Mouse (Mus musculus): ENCODE measurements around the gene Fam222b.
"Not testable (repeated sequence)": the region's sequence is repeated elsewhere in the genome, so short reads cannot be mapped to it uniquely, and the experiment has no call there.

Fam222b gene

DNA sequence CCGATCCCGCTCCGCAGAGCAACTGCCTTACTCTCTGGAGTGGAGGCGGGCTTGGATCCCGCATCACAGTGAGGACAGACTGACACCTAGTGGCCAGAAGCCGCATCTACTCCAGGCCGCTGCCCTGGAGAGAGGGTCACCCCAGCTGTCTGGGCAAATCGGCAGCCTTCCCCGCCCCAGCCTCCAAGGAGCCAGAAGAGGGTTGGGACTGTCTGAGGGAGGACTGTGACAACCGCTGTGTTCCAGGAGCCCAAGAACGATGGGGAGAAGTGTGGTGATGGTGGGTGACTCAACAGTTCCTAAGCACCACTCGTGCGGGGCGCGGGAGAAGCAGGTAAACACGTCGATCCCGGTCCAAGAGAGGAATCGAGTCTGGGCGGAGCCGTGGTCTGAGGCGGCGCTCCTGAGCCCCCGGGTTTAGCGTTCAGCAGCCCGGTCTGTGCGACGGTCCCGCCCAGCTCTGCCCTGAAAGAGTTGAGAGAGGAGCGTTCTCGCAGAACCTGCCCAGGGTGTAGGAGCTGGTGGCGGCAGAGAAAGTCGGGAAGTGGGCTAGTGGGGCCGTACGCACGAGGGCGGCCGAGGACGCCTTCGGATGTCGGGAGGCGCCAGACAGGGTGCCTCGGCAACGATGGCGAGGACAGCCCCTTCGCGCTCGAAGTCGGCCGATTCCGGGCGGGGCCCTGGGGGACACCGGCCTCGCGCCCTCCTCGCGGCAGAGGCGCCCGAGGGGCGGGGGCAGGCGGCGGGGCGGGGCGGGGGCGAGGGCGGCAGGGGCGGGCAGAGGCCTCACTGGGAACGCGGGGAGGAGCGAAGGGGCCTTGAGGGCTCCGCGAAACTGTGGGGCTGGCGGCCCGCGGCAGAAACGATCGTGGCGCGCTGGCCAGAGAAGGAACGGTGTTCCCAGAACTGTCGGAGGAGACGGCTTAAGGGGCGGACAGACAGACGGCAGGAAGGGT lies 83.7 kb downstream of the Fam222b start:
- DNase-seq (ENCODE audit: extremely low read depth, low read depth, low spot score): no peak

DNA sequence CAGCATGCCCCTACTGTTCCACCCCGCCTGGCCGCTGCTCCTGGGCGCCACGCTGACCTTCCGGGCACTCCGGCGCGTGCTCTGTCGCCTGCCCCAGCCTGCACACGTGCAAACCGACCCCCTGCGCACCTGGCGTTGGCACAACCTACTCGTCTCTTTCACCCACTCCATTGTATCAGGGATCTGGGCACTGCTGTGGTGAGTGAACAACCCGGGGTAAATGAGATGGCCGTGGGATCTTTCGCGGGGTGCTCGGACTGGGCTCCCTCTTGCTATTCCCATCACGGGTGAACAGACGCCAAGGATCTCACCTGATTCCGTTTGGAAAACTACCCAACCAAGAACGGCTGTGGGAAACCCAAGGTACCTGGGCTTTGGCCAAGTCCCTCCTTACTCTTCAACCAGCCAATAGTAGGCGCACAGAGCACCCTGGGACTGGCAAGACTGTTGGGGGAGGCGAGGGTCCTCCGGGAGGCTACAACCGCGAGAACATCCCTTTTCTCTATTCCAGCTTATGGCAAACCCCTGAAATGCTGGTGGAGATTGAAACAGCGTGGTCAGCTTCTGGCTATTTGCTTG lies 84.5 kb downstream of the Fam222b start:
- DNase-seq (ENCODE audit: extremely low read depth, low read depth, low spot score): no peak

DNA sequence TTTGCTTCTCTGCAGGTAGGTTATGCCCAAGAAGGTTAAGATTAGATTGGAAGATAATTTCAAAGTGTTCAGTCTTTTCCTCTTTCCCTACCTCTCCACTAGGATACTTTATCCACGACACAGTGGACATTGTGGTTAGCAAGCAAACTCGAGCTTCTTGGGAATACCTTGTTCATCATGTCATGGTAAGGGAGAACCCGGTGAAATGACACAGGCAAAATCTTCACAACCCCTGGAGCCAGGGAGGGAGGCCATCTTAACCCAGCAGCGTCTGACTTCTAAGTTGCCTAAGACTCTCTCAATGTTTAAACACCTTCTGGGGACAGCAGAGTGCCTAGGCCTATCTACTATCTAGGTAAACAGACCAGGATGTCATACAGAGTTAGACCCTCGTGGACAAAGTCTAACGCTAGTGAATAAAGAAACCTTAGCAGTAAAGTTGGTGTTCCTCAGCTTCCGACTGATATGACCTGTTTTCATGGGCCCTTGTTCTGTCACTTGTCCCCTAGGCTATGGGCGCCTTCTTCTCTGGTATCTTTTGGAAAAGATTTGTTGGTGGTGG lies 85.1 kb downstream of the Fam222b start:
- DNase-seq (ENCODE audit: extremely low read depth, low read depth, low spot score): no peak

DNA sequence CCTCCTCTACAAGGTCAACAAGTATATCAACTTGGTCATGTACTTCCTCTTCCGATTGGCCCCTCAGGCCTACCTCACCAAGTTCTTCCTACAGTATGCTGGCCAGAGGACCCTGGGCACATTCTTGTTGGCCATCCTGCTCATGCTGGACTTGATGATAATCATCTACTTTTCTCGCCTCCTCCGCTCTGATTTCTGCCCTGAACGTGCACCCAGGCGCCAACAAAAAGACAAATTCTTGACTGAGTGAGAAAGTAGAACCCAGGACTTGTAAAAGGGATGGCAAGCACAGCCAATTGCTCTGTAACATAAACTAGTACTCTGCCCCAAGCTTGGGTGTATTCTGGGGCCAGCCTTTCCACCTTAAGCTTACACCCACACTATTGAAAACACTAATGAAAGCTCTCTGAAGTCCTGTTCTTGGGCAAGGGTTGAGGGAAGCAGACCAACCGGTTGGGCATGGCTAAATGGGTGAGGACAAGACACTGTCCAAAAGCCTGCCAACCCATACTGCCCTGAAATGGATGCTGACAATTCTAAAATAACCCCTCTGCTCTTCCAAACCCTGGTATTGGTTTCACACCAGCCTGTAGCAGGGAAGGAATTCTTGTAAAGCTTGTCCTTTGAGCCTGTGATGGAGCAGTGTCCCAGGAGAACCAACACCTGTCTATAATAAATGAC lies 85.8 kb downstream of the Fam222b start:
- peak; percentile 96 for DNase-seq (ENCODE audit: extremely low read depth, low read depth, low spot score)

DNA sequence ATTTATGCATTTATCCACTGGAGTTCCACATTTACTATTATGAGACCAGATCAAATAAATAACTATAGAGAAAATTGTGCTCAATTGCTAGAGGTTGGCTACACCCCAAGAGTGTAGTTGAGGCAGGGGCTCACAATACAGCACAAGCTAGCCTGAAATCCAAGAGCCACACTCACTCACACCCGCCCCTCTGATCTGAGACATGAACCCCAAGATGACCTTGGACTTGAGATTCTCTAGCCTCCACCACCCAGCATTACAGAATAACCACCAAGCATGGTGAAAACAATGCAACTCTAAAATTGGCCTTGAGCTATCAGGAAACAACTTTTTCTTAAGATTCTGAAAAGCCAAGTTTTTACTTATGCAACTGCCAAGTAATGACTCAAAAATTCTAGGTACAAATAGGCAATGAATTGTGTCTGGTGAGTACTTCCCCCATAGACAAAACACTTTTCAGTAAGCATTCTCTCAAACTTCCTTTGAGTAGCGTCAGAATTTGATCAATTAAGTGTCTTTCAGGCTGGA lies 87.4 kb downstream of the Fam222b start:
- DNase-seq (ENCODE audit: extremely low read depth, low read depth, low spot score): no peak

DNA sequence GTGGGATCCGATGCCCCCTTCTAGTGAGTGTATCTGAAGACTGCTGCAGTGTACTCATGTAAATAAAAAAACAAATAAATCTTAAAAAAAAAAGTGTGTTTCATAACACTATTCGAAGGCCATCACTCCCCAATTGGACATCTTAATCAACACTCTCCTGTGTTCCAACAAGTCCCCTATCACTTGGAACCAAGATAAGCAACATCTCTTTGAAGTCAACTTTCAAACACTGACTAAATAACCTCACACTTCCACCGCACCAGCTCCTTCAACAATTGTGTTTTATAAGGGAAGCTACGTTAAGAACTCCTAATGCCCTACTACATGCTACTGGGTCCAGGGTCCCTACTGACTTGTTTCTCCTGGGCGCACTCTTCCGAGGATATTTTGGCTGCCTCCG lies 88.0 kb downstream of the Fam222b start:
- no peak for DNase-seq (ENCODE audit: extremely low read depth, low read depth, low spot score)

DNA sequence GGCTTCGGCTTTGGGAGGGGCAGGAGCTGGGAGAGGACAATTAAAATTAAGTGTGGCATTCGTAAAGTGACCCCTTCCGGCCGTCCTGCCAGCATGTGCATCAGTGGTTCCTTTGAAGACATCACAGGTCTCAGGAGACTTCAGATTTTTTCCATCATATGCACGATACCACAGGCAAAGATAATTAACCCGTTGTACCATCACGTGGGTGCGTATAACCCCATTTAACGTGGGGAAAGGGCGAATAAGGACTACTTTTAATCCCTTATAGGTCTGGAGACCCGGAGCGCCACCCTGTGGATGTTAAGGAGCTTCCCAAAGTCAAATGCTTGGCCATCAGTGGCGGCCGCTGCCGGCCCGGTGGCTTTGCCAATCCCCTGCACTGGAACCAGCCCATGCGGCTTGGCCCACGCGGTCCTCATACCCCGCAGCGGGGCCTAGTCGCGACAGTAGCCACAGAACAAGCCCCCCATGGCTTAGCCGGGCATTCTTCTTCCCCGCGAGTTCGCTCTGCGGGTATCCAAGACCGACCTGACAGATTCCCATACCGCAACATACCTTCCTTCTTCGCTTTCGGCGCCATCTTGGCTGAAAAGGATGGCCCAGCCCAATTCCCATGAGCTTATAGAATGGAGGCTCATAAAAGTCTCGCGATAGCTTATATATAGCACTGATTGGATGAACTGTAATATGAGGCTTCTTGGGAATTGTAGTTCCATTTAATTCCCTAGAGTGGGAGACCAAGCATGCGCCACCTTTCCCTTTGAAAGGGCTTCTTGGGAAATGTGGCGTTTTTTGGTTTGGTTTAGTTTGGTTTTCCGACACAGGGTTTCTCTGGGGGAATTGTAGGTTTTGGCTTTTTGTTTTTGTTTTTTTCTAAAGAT lies 88.7 kb downstream of the Fam222b start, which contains the start of gene Rpl23a:
Gene Rpl23a (minus strand): TSS at position 624 of the 884 bp plus-strand sequence.
- no peak for DNase-seq (ENCODE audit: extremely low read depth, low read depth, low spot score)

DNA sequence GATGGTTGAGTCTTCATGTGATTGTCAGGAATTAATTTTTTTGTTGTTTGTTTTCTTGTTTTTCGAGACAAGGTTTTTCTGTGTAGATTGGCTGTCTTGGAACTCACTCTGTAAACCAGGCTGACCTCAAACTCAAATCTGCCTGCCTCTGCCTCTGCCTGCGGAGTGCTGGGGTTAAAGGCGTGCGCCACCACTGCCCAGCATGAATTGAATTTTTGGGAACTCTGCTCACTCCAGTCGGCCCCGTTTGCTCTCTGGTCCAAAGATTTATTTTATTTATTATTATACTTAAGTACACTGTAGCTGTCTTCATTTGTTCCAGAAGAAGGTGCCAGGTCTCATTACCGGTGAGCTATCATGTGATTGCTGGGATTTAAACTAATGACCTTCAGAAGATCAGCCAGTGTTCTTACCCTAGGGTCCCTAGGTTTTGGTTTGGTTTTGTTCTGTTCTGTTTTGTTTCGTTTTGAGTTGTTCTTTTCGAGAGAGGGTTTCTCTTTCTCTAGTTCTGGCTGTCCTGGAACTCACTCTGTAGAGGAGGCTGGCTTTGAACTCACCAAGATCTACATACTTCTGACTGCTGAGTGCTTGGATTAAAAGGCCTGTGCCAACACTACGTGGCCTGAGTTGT lies 89.5 kb downstream of the Fam222b start:
- DNase-seq (ENCODE audit: extremely low read depth, low read depth, low spot score): no peak

DNA sequence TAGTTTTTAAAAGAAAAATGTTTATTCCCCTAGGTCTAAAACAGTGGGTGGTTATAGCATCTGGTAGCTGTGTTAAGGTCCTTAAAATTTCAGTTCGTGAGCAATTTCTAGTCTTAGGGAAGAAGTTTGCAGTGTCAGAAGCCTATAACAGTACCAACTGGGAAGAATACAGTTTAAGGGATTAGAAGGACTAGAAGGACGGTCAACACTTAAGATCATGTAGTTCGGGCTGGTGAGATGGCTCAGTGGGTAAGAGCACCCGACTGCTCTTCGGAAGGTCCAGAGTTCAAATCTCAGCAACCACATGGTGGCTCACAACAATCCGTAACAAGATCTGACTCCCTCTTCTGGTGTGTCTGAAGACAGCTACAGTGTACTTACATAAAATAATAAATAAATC lies 90.2 kb downstream of the Fam222b start:
- not testable (repeated sequence) for DNase-seq (ENCODE audit: extremely low read depth, low read depth, low spot score)

DNA sequence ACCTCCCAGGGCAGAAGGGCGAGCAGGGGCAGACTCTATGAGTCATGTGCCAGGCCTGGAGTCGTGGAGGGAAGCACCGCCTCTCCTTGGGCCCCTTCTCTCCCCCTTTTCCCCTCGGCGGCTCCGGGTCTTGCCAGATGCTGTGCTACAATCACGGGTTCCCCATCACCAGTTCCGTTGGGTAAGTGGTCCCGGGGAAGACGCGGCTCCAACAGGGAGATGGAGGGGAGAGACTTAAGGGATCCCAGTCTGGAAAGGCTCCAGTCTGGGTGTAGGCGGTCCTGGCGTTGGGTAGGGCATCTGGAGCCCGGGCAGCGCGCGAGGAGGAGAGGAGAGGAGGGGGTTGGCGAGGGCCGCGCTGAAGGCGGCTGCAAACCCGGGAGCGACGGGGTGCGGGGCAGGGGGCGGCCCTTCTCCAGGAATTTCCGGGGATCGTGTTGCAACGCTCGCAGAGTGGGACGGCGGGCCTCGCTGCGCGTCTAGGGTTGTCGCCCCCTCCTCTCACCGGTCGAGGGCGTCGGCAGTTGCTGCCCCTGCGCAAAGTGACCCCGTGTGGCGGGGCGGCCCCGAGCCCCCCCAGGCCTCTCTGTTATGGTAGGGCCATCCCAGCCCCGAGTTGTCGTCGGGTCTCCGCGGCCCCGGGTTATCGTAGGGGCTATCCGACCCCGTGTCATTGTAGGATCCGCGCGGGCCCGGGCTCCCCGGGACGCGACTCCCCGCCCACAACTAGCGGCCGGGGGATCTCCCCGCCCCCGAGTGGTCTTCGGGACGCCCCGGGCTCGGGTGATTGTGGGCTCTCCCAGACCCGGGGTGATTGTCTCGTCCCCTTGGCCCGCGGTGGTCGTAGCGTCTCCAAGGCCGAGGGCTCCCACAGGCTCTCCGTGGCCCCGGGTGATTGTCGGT lies 94.1 kb downstream of the Fam222b start, which contains the start of gene Rab34:
Gene Rab34 (plus strand): TSS at position 100 of the 903 bp plus-strand sequence.
- no peak for DNase-seq (ENCODE audit: extremely low read depth, low read depth, low spot score)

DNA sequence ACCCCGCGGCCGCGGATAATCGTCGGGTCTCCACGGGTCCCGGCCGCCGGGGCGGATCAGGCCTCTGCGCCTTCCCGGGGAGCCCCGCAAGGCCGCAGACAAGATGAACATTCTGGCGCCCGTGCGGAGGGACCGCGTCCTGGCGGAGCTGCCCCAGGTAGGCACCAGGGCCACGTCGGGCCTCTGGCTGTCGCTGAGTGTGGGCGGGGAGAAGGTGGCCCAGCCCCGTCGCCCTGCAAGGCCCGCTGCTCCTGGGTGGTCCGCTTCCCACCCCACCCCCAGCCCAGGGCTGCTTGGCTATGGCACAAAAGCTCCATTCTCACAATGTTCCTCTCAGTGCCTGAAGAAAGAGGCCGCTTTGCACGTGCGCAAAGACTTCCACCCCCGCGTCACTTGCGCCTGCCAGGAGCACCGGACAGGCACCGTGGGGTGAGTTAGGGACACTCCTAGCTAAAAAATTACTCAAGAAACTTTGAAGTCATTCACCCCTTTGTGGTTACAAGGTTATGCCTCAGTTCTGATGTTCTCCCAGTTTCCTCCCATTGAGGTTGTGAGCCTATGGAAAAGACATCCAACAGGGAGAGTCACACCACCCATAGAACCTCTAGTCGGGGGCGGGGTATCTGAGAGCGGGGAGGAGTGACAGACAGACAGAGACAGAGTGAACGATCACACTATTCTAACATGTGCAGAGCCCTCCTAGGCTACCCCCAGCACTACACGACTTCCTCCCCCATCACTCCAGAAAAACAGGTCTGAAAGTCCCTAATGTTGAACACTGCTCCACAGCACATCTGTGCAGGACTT lies 95.0 kb downstream of the Fam222b start:
- no peak for DNase-seq (ENCODE audit: extremely low read depth, low read depth, low spot score)

DNA sequence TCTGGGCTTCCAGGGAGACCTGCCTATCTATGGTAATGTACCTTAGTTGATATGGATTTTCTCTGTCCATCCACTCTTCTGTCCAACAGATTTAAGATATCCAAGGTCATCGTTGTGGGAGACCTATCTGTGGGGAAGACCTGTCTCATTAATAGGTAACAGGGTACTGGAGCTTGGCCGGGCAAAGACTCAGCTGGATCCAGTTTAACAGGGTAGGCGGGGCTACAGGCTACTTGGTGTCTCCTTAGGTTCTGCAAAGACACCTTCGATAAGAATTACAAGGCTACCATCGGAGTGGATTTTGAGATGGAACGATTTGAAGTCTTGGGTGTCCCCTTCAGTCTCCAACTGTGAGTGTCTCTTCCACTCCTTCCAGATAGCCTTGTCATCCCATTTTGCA lies 95.6 kb downstream of the Fam222b start:
- no peak for DNase-seq (ENCODE audit: extremely low read depth, low read depth, low spot score)

DNA sequence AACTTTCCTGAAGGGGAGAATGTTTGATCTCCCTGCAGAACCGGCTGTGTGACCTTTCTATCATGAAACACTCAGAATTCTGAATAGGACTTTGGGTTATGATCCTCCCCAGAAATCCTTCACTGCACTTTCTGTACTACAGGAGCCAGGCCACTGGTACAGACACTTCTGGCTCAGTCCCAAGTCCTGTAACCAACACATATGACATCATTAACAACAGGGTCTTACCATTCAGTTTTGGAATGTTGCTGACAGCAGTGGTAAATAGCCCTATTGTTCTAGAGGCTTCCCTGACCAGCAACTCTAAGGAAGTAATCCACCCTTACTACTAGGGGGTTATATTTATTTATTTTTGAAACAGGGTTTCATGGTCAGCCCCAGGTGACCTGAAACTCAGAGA lies 98.7 kb downstream of the Fam222b start, which contains the start of gene Proca1:
Gene Proca1 (plus strand): TSS at position 280 of the 400 bp plus-strand sequence.
- DNase-seq (ENCODE audit: extremely low read depth, low read depth, low spot score): no peak

DNA sequence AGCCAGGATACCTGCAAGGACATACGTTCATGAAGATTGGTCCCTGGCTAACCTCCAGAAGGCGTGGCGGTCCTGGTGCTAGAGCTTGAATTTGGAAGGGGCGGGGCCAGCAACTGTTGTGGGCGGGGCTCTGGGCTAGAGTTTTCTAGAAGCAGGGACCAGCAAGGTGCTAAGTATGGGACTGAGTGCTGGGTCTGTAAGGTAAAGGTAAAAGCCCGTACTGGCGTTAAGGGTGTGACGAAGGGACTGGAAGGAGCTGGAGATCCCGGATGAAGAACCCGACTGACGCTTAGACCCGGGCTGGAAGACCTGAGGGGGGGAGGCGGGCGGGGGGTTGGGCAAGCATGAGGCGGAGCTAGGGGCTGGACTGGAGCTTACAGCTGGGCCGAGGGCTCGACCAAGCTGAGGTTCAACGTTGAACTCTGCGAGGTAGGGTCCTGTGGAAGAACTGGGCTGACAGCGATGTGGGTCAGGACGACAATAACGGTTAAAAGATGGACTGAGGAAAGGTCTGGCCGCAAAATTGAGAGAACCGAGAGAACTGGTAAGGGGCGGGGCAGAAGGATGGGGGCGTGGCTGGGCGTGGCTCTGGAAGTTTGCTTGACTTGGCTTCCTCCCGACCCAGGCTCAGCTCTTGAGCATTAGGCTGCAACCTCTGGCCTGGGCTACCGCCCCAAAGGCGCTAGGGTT lies 100.1 kb downstream of the Fam222b start:
- DNase-seq (ENCODE audit: extremely low read depth, low read depth, low spot score): no peak

DNA sequence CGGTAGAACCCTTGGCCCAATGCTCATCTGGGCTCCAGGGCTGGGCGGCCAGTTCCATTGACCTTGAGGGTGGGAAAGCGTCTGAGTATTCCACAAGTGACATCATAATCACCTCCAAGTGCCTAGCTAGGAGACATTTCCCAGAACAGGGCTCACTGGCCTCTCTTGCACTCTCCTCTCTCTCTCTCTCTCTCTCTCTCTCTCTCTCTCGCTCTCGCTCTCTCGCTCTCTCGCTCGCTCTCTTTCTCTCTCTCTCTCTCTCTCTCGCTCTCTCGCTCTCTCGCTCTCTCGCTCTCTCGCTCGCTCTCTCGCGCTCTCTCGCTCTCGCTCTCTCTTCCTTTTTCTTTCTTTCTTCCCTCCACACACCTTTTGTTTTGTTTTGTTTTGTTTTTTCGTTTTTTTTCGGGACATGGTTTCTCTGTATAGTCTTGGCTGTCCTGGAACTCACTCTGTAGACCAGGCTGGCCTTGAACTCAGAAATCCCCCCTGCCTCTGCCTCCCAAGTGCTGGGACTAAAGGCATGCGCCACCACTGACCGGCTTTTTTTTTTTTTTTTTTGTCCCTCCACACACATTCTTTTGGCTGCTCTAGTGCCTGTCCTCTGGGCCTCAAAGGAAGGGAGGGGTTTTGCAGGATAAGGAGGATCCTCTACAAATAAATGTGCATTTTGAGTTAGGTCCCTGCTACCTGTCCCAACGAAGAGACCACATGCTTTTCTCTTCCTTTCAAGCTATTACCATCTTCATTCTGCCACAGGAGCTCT lies 100.8 kb downstream of the Fam222b start:
- no peak for DNase-seq (ENCODE audit: extremely low read depth, low read depth, low spot score)

DNA sequence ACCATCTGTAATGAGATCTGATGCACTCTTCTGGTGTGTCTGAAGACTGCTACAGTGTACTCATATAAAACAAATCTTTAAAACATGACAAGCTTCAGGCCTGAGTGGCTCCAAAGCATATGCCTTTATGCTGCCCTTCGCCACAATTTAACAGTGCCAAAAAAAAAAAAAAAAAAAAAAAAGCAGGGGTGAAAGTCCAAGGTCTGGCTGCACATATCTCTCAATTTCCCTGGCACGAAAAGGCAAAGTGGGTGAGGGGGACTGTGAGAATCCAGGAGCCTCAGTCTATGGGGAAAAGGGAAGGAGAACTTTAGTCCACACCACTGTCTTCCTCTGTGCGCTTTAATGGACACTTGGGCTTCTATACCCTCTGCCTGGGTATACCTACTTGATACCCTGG lies 107.9 kb downstream of the Fam222b start:
- DNase-seq (ENCODE audit: extremely low read depth, low read depth, low spot score): no peak
